Mouse (Mus musculus) C2C12 (cell line): ENCODE results near the gene Unc13c. TPM values are rescaled to one million over a fixed set of nuclear protein-coding genes. Genes with fewer than 3 reads are reported as not detected.

Experiments used
- H3K27me3 ChIP-seq: one replicate; pipeline ENCODE4 v1.6.1; 2011; ENCODE audit not compliant: control insufficient read depth, insufficient read depth, insufficient read length
- H3K36me3 ChIP-seq: one replicate; pipeline ENCODE4 v1.6.1; 2011; ENCODE audit not compliant: control insufficient read depth, insufficient read depth
- H3K4me3 ChIP-seq: one replicate; pipeline ENCODE4 v1.5.1; 2011; ENCODE audit warnings: mild to moderate bottlenecking, control low read depth; ENCODE audit not compliant: poor library complexity, insufficient read depth, severe bottlenecking
- H3K79me2 ChIP-seq: one replicate; pipeline ENCODE4 v1.6.1; 2011; ENCODE audit not compliant: control insufficient read depth, insufficient read depth
- H3K79me3 ChIP-seq: one replicate; pipeline ENCODE4 v1.6.1; 2011; ENCODE audit warnings: low read depth, control low read depth
- H3ac ChIP-seq: one replicate; pipeline ENCODE3; 2011; ENCODE audit warnings: low read depth; ENCODE audit not compliant: control insufficient read depth, insufficient read length
- CEBPB ChIP-seq: IDR thresholded peaks from one replicate; pipeline ENCODE4 v1.6.1; 2011; ENCODE audit warnings: low read depth, mild to moderate bottlenecking, control low read depth, moderate library complexity
- CTCF ChIP-seq: IDR thresholded peaks from one replicate; pipeline ENCODE4 v1.5.1; 2011; ENCODE audit not compliant: control insufficient read depth, insufficient read depth, insufficient read length
- FOSL1 ChIP-seq: IDR thresholded peaks from one replicate; pipeline ENCODE4 v1.8.0; 2011; ENCODE audit warnings: mild to moderate bottlenecking, low read length; ENCODE audit not compliant: poor library complexity, insufficient read depth, severe bottlenecking
- MAX ChIP-seq: IDR thresholded peaks from one replicate; pipeline ENCODE4 v1.6.1; 2011; ENCODE audit warnings: mild to moderate bottlenecking, control low read depth
- MYOD1 ChIP-seq: IDR thresholded peaks from one replicate; pipeline ENCODE4 v1.6.1; 2011; ENCODE audit warnings: low read depth; ENCODE audit not compliant: control insufficient read depth, insufficient read length
- MYOG ChIP-seq: IDR thresholded peaks from one replicate; pipeline ENCODE4 v1.6.1; 2011; ENCODE audit not compliant: control insufficient read depth, insufficient read length; ENCODE audit errors: extremely low read depth
- USF1 ChIP-seq: IDR thresholded peaks from one replicate; pipeline ENCODE4 v1.6.1; 2011; ENCODE audit warnings: low read depth, mild to moderate bottlenecking, control low read depth, moderate library complexity
- polyA plus RNA-seq: library from polyadenylated mRNA; unstranded; fragments of >200 nt; fragmentation: generic; extraction: Trizol; gene quantifications from one replicate; pipeline ENCODE4 v1.2.1, GENCODE M21; 2012; ENCODE audit warnings: missing spikeins

Gene Unc13c
- polyA plus RNA-seq, 1 experiment, result under 0.01 TPM

- H3K4me3 ChIP-seq, result no peak overlapping the region
- no peaks in the 10 kb centered on the region for H3K36me3 ChIP-seq
- H3K79me2 ChIP-seq, result no peaks in the 10 kb centered on the region
- H3K27me3 ChIP-seq, result no peaks in the 10 kb centered on the region
- no peak for TF ChIP-seq MYOG
- TF ChIP-seq MYOD1, result no peak
- TF ChIP-seq USF1, result no peak
- TF ChIP-seq CEBPB, result no peak
- no peak for TF ChIP-seq MAX
- no peak for TF ChIP-seq CTCF
- no peak for TF ChIP-seq FOSL1
- no peaks in the 10 kb centered on the region for H3K79me3 ChIP-seq
- H3ac ChIP-seq, result no peak overlapping the region
Measured at GRCm38 (mm10) chr9:73753480-73753879, 215.3 kb downstream of the Unc13c start.

- Histone ChIP-seq H3K36me3 (no peaks in the 10 kb centered on the region), H3ac (no peak overlapping the region), H3K79me2 (no peaks in the 10 kb centered on the region), H3K4me3 (no peak overlapping the region), H3K79me3 (no peaks in the 10 kb centered on the region), H3K27me3 (no peaks in the 10 kb centered on the region)
- TF ChIP-seq CEBPB (no peak), CTCF (no peak), MYOG (no peak), MYOD1 (no peak), MAX (no peak), USF1 (no peak)
Measured at GRCm38 (mm10) chr9:73751344-73751743, 217.4 kb downstream of the Unc13c start.

- TF ChIP-seq MAX (no peak), MYOD1 (no peak), CEBPB (no peak), USF1 (no peak), FOSL1 (no peak), CTCF (no peak), MYOG (no peak)
- Histone ChIP-seq H3K4me3 (no peak overlapping the region), H3K79me2 (no peaks in the 10 kb centered on the region), H3K27me3 (no peaks in the 10 kb centered on the region), H3K36me3 (no peaks in the 10 kb centered on the region), H3K79me3 (no peaks in the 10 kb centered on the region), H3ac (no peak overlapping the region)
Measured at GRCm38 (mm10) chr9:73734446-73734845, 234.3 kb downstream of the Unc13c start.

GRCm38 (mm10) chr9:73725717-73726662, 242.8 kb downstream of the Unc13c start:
- Histone ChIP-seq H3K36me3 (no peaks in the 10 kb centered on the region), H3K27me3 (no peaks in the 10 kb centered on the region), H3K79me3 (no peaks in the 10 kb centered on the region), H3K4me3 (no peak overlapping the region), H3K79me2 (no peaks in the 10 kb centered on the region), H3ac (no peak overlapping the region)
- TF ChIP-seq MAX (no peak), MYOD1 (no peak), FOSL1 (no peak), CEBPB (no peak), MYOG (no peak), CTCF (no peak), USF1 (no peak)

GRCm38 (mm10) chr9:73724776-73725175, 244.0 kb downstream of the Unc13c start:
- Histone ChIP-seq H3K27me3 (no peaks in the 10 kb centered on the region), H3K36me3 (no peaks in the 10 kb centered on the region), H3K79me2 (no peaks in the 10 kb centered on the region), H3K79me3 (no peaks in the 10 kb centered on the region), H3K4me3 (no peak overlapping the region), H3ac (no peak overlapping the region)
- TF ChIP-seq USF1, result no peak

- H3K36me3 ChIP-seq, result no peaks in the 10 kb centered on the region
- H3ac ChIP-seq, result no peak overlapping the region
- H3K4me3 ChIP-seq, result no peak overlapping the region
- no peaks in the 10 kb centered on the region for H3K27me3 ChIP-seq
- no peaks in the 10 kb centered on the region for H3K79me3 ChIP-seq
- H3K79me2 ChIP-seq, result no peaks in the 10 kb centered on the region
- TF ChIP-seq FOSL1, result no peak
- TF ChIP-seq CTCF, result no peak
- no peak for TF ChIP-seq MAX
- TF ChIP-seq CEBPB, result no peak
- no peak for TF ChIP-seq MYOG
Measured at GRCm38 (mm10) chr9:73713508-73713907, 255.3 kb downstream of the Unc13c start.
